Comparison of ENCODE assay signal across 14 mouse cellular contexts in the genomic region with DNA sequence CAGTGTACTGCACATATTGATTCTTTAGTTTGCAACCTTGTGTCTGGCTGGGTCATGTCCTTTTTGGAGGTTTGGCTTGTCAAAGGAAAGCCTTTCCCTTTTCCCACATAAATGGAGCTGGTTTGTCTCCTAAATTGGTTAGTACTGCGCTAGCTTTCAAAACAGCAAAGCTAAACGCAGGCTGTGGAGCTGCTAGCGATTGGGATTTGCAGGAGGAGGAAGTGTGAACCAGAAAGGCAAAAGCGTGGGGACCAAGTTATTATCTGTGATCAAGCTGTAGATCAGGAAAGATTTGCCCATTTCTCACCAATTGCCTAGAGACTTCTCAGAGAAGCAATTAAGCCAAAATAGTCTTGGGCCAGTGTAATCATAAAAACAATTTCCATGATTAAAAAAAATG.
"Had no signal": no experiment of that assay in that cellular context is flagged by ENCODE, and none has a peak within 500 bp of the region (broad histone marks: within the 10 kb centered on the region; RNA-seq: fewer than 3 reads in every experiment).

No protein-coding gene starts in this region.

- H3K27ac ChIP-seq: kidney, embryonic 15.5 days; limb, embryonic 15.5 days; liver, embryonic 12.5 days; midbrain, embryonic 10.5 days; midbrain, embryonic 15.5 days had no signal

- DNase-seq: kidney, adult 2 months; kidney, postnatal 14 days; left cerebral cortex, postnatal 4 days; lung, embryonic 14.5 days; lung, postnatal 10 days; lung, postnatal 4 days; thymus, adult 18-20 months; thymus, postnatal 14 days had no signal

- H3K4me3 ChIP-seq: kidney, embryonic 15.5 days; limb, embryonic 15.5 days; liver, embryonic 12.5 days; midbrain, embryonic 10.5 days; midbrain, embryonic 15.5 days had no signal

- ATAC-seq: intestine, embryonic 16.5 days; liver, embryonic 12.5 days; midbrain, embryonic 15.5 days had no signal
